Mouse (Mus musculus) thymus, adult 2 months (tissue): ENCODE results near the gene Mrpl4. TPM values are rescaled to one million over a fixed set of nuclear protein-coding genes. Genes with fewer than 3 reads are reported as not detected.

Experiments used
- DNase-seq: peaks from one replicate; pipeline ENCODE4 v3.0.0; 2021
- H3K27ac ChIP-seq: fragments of 200-500 bp; 2 replicates; pipeline ENCODE4 v1.5.1; 2012; ENCODE audit warnings: low read length, control low read depth; ENCODE audit not compliant: control insufficient read depth, insufficient read depth
- H3K27me3 ChIP-seq: fragments of 200-500 bp; 2 replicates; pipeline ENCODE4 v1.6.1; 2012; ENCODE audit warnings: mild to moderate bottlenecking, low read length, moderate library complexity, mixed read lengths; ENCODE audit not compliant: control insufficient read depth, insufficient read depth
- H3K36me3 ChIP-seq: fragments of 200-500 bp; 2 replicates; pipeline ENCODE4 v1.6.1; 2012; ENCODE audit warnings: mild to moderate bottlenecking, low read length, moderate library complexity; ENCODE audit not compliant: control insufficient read depth, insufficient read depth
- H3K4me1 ChIP-seq: fragments of 200-500 bp; replicated peaks from 2 replicates; pipeline ENCODE4 v1.6.1; 2012; ENCODE audit warnings: low read length; ENCODE audit not compliant: control insufficient read depth, insufficient read depth
- H3K4me3 ChIP-seq: fragments of 200-500 bp; 2 replicates; pipeline ENCODE4 v1.5.1; 2012; ENCODE audit warnings: mild to moderate bottlenecking, low read length, control low read depth, moderate library complexity; ENCODE audit not compliant: control insufficient read depth, insufficient read depth
- CTCF ChIP-seq: fragments of 200-500 bp; IDR thresholded peaks from 2 replicates; pipeline ENCODE4 v1.5.1; 2012; ENCODE audit warnings: mild to moderate bottlenecking, control low read depth, low read length, moderate library complexity, borderline replicate concordance; ENCODE audit not compliant: control insufficient read depth, poor library complexity, insufficient read depth; ENCODE audit errors: extremely low read depth
- POLR2A ChIP-seq: fragments of 200-500 bp; IDR thresholded peaks from 2 replicates; pipeline ENCODE4 v1.6.1; 2012; ENCODE audit warnings: mild to moderate bottlenecking, low read length, control low read depth, moderate library complexity; ENCODE audit not compliant: control insufficient read depth, poor library complexity, insufficient read depth; ENCODE audit errors: extremely low read depth
- WGBS: fragments of 180-500 bp; shearing (Covaris S2); methylation state at CpG from one replicate; pipeline ENCODE4 v1.1.7; 2018; 5-methylcytosine and 5-hydroxymethylcytosine counted together
- polyA plus RNA-seq: library from polyadenylated mRNA; depleted of rRNA; stranded (reverse); fragments of >200 nt; gene quantifications from 2 replicates; pipeline ENCODE4 v1.2.3, GENCODE M21; 2012

The Mrpl4 gene
- polyA plus RNA-seq, 1 experiment = 125 TPM

DNA sequence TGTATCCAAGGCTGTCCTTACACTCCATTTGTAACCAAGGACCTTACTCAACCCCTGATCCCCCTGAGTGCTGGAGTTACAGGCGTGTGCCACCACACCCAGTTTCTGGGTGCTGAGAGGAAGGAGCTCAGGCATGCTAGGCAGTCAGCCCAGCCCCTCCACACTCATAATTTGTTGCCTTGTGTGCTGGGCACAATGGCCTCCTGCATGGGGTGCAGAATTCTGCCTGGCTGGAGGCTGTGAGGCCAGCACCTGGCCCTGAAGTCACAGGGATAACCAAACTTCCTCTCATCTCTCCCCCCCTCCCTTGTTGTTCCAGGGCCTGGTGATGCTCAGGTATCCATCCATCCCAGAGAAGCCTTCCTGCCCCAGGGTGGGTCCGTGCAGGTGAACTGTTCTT lies 16.1 kb downstream of the Mrpl4 start:
- WGBS = 93% methylated on average over 2 of the region's 2 CpGs
- Histone ChIP-seq H3K36me3 (peaks cover 3% of the 10 kb centered on the region; the same call in 1 of the 2 replicates), H3K4me3 (no peak overlapping the region), H3K27me3 (no peaks in the 10 kb centered on the region), H3K4me1 (peaks cover 31% of the 10 kb centered on the region), H3K27ac (no peak overlapping the region)
- no peak for TF ChIP-seq POLR2A
- no peak for TF ChIP-seq CTCF
- no peak for DNase-seq

DNA sequence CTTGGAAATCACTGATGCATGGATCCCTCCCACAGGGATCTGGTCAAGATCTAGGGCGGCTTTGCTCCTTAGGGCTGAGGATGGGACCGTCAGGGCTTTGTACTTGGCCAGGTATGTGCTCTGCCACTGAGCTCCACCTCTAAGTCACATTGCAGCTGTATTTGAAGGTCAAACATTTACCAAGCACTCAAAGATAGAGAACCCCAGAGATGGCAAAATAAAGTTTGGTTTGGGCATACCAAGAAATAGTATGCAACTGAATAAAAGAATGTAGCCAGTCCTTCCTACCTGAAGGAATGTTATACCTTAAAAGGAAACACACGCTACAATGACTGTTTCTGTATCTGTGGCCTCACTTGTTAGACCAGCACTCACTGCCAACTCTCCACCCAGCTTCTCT lies 18.8 kb downstream of the Mrpl4 start:
- Histone ChIP-seq H3K4me1 (peaks cover 14% of the 10 kb centered on the region), H3K27ac (peak overlapping the region; percentile 41; the same call in 1 of the 2 replicates), H3K27me3 (no peaks in the 10 kb centered on the region), H3K4me3 (no peak overlapping the region), H3K36me3 (peaks cover 3% of the 10 kb centered on the region; the same call in 1 of the 2 replicates)
- DNase-seq = no peak
- WGBS = 97% methylated on average over 3 of the region's 3 CpGs
- no peak for TF ChIP-seq CTCF
- no peak for TF ChIP-seq POLR2A

DNA sequence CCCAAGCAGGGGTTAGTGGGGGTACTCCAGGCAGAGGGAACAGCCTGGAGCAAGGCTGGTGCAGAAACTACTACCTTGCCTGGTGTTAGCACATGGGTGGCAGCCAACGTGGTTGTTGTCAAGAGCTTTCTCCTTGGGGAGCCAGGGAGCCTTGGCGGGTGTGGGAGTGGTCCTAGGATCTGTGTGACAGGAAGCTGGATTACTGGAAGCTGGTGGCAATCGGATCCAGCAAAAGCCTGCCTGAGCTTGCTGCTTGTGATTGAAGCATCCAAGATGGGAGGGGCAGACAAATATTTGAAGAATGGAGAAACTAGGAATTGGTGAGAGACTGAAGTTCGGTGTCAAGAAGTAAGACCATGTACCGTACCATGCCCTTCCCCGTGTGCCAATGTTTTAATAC lies 19.8 kb downstream of the Mrpl4 start:
- 92% methylated on average over 6 of the region's 6 CpGs for WGBS
- TF ChIP-seq POLR2A = no peak
- Histone ChIP-seq H3K36me3 (peaks cover 3% of the 10 kb centered on the region; the same call in 1 of the 2 replicates), H3K27ac (no peak overlapping the region), H3K27me3 (no peaks in the 10 kb centered on the region), H3K4me1 (peaks cover 5% of the 10 kb centered on the region), H3K4me3 (no peak overlapping the region)
- DNase-seq = no peak

DNA sequence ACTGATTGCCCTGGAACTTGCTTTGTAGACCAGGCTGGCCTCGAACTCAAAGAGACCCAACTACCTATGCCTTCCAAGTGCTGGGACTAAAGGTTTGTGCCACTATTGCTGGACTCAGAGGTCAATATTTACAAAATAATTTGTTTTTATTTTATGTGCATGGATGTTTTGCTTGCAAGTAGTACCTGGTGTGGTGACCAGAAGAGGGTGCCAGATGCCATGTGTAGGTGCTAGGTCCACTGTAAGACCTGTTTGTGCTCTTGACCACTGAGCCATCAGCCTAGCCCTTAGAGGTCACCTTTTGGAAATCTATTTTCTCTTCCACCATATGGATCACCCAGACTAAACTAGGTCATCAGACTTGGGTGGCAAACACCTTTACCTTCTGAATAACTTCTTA lies 20.2 kb downstream of the Mrpl4 start:
- peaks cover under 1% of the 10 kb centered on the region for H3K4me1 ChIP-seq
- peaks cover 3% of the 10 kb centered on the region; the same call in 1 of the 2 replicates for H3K36me3 ChIP-seq
- H3K27ac ChIP-seq = no peak overlapping the region
- no peaks in the 10 kb centered on the region for H3K27me3 ChIP-seq
- DNase-seq = no peak
- no peak for TF ChIP-seq POLR2A
- TF ChIP-seq CTCF = no peak
- WGBS = 92% methylated on average over 1 of the region's 1 CpGs
- no peak overlapping the region for H3K4me3 ChIP-seq

DNA sequence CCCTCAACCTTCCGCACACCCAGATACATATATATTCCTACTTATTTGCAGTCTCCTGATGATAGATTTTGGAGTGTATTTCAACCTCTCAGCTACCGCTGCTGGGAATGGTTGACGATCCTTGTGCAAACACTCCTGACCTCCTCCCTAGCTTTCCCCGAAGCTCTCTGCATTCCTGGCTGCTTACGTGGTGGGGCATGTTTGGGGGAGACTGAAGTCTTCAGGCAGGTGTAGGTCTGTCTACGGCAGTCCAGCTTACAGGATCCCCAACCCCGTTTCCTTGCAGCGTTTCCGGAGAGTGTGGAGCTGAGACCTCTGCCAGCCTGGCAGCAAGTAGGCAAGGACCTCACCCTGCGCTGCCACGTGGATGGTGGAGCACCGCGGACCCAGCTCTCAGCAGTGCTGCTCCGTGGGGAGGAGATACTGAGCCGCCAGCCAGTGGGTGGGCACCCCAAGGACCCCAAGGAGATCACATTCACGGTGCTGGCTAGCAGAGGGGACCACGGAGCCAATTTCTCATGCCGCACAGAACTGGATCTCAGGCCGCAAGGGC lies 22.8 kb downstream of the Mrpl4 start:
- H3K4me1 ChIP-seq = peaks cover 12% of the 10 kb centered on the region

DNA sequence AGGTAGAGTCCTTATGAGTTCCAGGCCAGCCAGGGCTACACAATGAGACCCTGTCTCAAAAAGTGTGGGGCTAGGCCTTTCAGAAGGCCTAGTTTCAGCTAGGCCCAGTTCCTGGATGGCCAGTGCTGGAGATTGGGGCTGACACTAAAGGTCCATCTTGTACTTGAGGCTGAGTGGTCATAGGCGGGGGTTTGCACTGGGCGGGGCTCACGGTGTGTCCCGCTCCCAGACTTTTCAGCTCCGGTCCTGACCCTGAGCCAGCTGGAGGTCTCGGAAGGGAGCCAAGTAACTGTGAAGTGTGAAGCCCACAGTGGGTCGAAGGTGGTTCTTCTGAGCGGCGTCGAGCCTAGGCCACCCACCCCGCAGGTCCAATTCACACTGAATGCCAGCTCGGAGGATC lies 24.3 kb downstream of the Mrpl4 start:
- TF ChIP-seq POLR2A (no peak), CTCF (no peak)

More for the DNA sequence above, 22.8 kb downstream of the Mrpl4 start:
- no peaks in the 10 kb centered on the region for H3K27me3 ChIP-seq
- H3K27ac ChIP-seq = no peak overlapping the region
- WGBS = 96% methylated on average over 19 of the region's 19 CpGs
- no peak for TF ChIP-seq CTCF
- TF ChIP-seq POLR2A = no peak
- no peak overlapping the region for H3K4me3 ChIP-seq
- DNase-seq = no peak
- H3K36me3 ChIP-seq = peaks cover 2% of the 10 kb centered on the region; the same call in 1 of the 2 replicates

DNA sequence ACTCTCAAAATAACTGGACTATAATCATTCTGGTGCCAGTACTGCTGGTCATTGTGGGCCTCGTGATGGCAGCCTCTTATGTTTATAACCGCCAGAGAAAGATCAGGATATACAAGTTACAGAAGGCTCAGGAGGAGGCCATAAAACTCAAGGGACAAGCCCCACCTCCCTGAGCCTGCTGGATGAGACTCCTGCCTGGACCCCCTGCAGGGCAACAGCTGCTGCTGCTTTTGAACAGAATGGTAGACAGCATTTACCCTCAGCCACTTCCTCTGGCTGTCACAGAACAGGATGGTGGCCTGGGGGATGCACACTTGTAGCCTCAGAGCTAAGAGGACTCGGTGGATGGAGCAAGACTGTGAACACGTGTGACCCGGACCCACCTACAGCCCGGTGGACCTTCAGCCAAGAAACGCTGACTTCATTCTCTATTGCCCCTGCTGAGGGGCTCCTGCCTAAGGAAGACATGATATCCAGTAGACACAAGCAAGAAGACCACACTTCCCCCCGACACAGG lies 25.3 kb downstream of the Mrpl4 start:
- H3K27ac ChIP-seq = no peak overlapping the region
- H3K36me3 ChIP-seq = no peaks in the 10 kb centered on the region
- DNase-seq = no peak
- H3K4me3 ChIP-seq = no peak overlapping the region
- 92% methylated on average over 8 of the region's 8 CpGs for WGBS
- TF ChIP-seq POLR2A (no peak), CTCF (no peak)
- H3K27me3 ChIP-seq = peaks cover 7% of the 10 kb centered on the region; the same call in 1 of the 2 replicates
- H3K4me1 ChIP-seq = peaks cover 32% of the 10 kb centered on the region

More for the DNA sequence above, 24.3 kb downstream of the Mrpl4 start:
- no peak overlapping the region for H3K27ac ChIP-seq
- H3K4me1 ChIP-seq = peaks cover 22% of the 10 kb centered on the region
- no peak for DNase-seq
- 95% methylated on average over 12 of the region's 12 CpGs for WGBS
- H3K4me3 ChIP-seq = no peak overlapping the region
- H3K36me3 ChIP-seq = no peaks in the 10 kb centered on the region
- no peaks in the 10 kb centered on the region; the same call in 1 of the 2 replicates for H3K27me3 ChIP-seq
